Mouse (Mus musculus) heart, adult 2 months (tissue): Measurements from ENCODE around the gene Soga1. TPM values are rescaled to one million over a fixed set of nuclear protein-coding genes. Genes with fewer than 3 reads are reported as not detected.
A peak's percentile ranks its signal among the peaks of the same experiment; 100 is the strongest.

Source experiments
- DNase-seq, 2 experiments: peaks; one replicate each; pipeline ENCODE4 v3.0.0; 2021
- H3K27ac ChIP-seq: fragments of 200-600 bp; 2 replicates; pipeline ENCODE4 v1.8.1; 2022
- H3K27me3 ChIP-seq: fragments of 200-500 bp; 2 replicates; pipeline ENCODE4 v1.6.1; 2012; ENCODE audit warnings: mild to moderate bottlenecking, low read length, inconsistent platforms, mixed read lengths; ENCODE audit not compliant: control insufficient read depth, insufficient read depth
- H3K36me3 ChIP-seq: fragments of 200-500 bp; 2 replicates; pipeline ENCODE4 v1.6.1; 2012; ENCODE audit warnings: low read length, inconsistent platforms; ENCODE audit not compliant: control insufficient read depth, insufficient read depth
- H3K4me1 ChIP-seq: fragments of 200-500 bp; 2 replicates; pipeline ENCODE4 v1.6.1; 2011; ENCODE audit warnings: low read length; ENCODE audit not compliant: control insufficient read depth, insufficient read depth
- H3K4me3 ChIP-seq: fragments of 200-600 bp; 2 replicates; pipeline ENCODE4 v1.8.1; 2022
- H3K79me2 ChIP-seq: fragments of 200-500 bp; replicated peaks from 2 replicates; pipeline ENCODE4 v1.6.1; 2012; ENCODE audit warnings: mild to moderate bottlenecking, inconsistent platforms, low read length, moderate library complexity, mixed read lengths; ENCODE audit not compliant: control insufficient read depth, insufficient read depth
- H3K9ac ChIP-seq: fragments of 200-500 bp; 2 replicates; pipeline ENCODE4 v1.6.1; 2012; ENCODE audit warnings: low read depth, mild to moderate bottlenecking, control low read depth, inconsistent platforms, low read length, mixed read lengths
- CTCF ChIP-seq: fragments of 200-600 bp; IDR thresholded peaks from 2 replicates; pipeline ENCODE4 v1.8.1; 2022; ENCODE audit warnings: antibody characterized with exemption, mild to moderate bottlenecking, moderate library complexity
- EP300 ChIP-seq: fragments of 200-500 bp; IDR thresholded peaks from 2 replicates; pipeline ENCODE4 v1.6.1; 2011; ENCODE audit warnings: low read depth, low read length, control low read depth; ENCODE audit not compliant: insufficient read depth
- POLR2A ChIP-seq: fragments of 200-500 bp; IDR thresholded peaks from 2 replicates; pipeline ENCODE4 v1.6.1; 2011; ENCODE audit warnings: mild to moderate bottlenecking, low read depth, low read length, control low read depth; ENCODE audit not compliant: insufficient read depth
- WGBS: fragments of 180-500 bp; shearing (Covaris S2); methylation state at CpG from one replicate; pipeline ENCODE4 v1.1.7; 2018; 5-methylcytosine and 5-hydroxymethylcytosine counted together
- intact Hi-C: fragments of 180-260 bp; cut with DNase I; formaldehyde crosslinking; loops from one replicate; pipeline ENCODE4 v1.15.1; 2025
- polyA plus RNA-seq: library from polyadenylated mRNA; depleted of rRNA; stranded (reverse); fragments of >200 nt; gene quantifications from 2 replicates; pipeline ENCODE4 v1.2.3, GENCODE M21; 2012
- total RNA-seq, 2 experiments: library from RNA; stranded (reverse); gene quantifications; 2 replicates each; pipeline ENCODE4 v1.2.3; 2021

The Soga1 gene
- total and polyA plus RNA-seq, 3 experiments: 4.8 to 11.7 (median 10.0) TPM

GRCm38 (mm10) chr2:157012341-157012740 is 66.7 kb downstream of the Soga1 start:
- Histone ChIP-seq H3K27ac (no peak overlapping the region), H3K79me2 (no peaks in the 10 kb centered on the region), H3K4me3 (no peak overlapping the region), H3K36me3 (no peaks in the 10 kb centered on the region), H3K9ac (no peak overlapping the region), H3K4me1 (peaks cover 1% of the 10 kb centered on the region), H3K27me3 (no peaks in the 10 kb centered on the region)
- no peak for TF ChIP-seq EP300
- TF ChIP-seq POLR2A: no peak
- TF ChIP-seq CTCF: no peak
- no peak for DNase-seq
- WGBS: 68% methylated on average over 6 of the region's 6 CpGs
- intact Hi-C loops: no loop called here

- Histone ChIP-seq H3K4me3 (no peak overlapping the region), H3K79me2 (no peaks in the 10 kb centered on the region), H3K9ac (no peak overlapping the region), H3K4me1 (peaks cover 3% of the 10 kb centered on the region), H3K27ac (no peak overlapping the region), H3K27me3 (no peaks in the 10 kb centered on the region), H3K36me3 (no peaks in the 10 kb centered on the region)
- no peak for DNase-seq
- 22% methylated on average over 11 of the region's 11 CpGs for WGBS
- TF ChIP-seq EP300 (no peak), POLR2A (no peak), CTCF (no peak)
- intact Hi-C loops: no loop called here
Measured at GRCm38 (mm10) chr2:157010634-157011310, 68.3 kb downstream of the Soga1 start.

GRCm38 (mm10) chr2:157010121-157010520 is 68.9 kb downstream of the Soga1 start:
- no peak overlapping the region for H3K9ac ChIP-seq
- TF ChIP-seq POLR2A: no peak
- TF ChIP-seq EP300: no peak
- TF ChIP-seq CTCF: no peak
- intact Hi-C loops: no loop called here

GRCm38 (mm10) chr2:157008509-157008908 is 70.5 kb downstream of the Soga1 start:
- Histone ChIP-seq H3K36me3 (no peaks in the 10 kb centered on the region), H3K9ac (no peak overlapping the region), H3K79me2 (no peaks in the 10 kb centered on the region), H3K4me1 (peaks cover 3% of the 10 kb centered on the region), H3K4me3 (no peak overlapping the region), H3K27ac (no peak overlapping the region), H3K27me3 (no peaks in the 10 kb centered on the region)
- no peak for DNase-seq
- intact Hi-C loops: no loop called here
- no peak for TF ChIP-seq EP300
- TF ChIP-seq POLR2A: no peak
- no peak for TF ChIP-seq CTCF

More at GRCm38 (mm10) chr2:157010121-157010520, 68.9 kb downstream of the Soga1 start:
- Histone ChIP-seq H3K27me3 (no peaks in the 10 kb centered on the region), H3K79me2 (no peaks in the 10 kb centered on the region), H3K4me1 (peaks cover 3% of the 10 kb centered on the region), H3K4me3 (no peak overlapping the region), H3K36me3 (no peaks in the 10 kb centered on the region), H3K27ac (no peak overlapping the region)
- no peak for DNase-seq

GRCm38 (mm10) chr2:157007234-157007596 is 71.8 kb downstream of the Soga1 start:
- intact Hi-C loops: no loop called here
- 21% methylated on average over 5 of the region's 5 CpGs for WGBS
- Histone ChIP-seq H3K79me2 (no peaks in the 10 kb centered on the region), H3K4me3 (peak overlapping the region; percentile 76), H3K4me1 (peaks cover 3% of the 10 kb centered on the region), H3K9ac (peak overlapping the region; percentile 68), H3K27me3 (no peaks in the 10 kb centered on the region), H3K36me3 (no peaks in the 10 kb centered on the region), H3K27ac (peak overlapping the region; percentile 77)
- DNase-seq: no peak
- TF ChIP-seq POLR2A (no peak), EP300 (no peak), CTCF (no peak)

- H3K27me3 ChIP-seq: no peaks in the 10 kb centered on the region
- no peaks in the 10 kb centered on the region for H3K36me3 ChIP-seq
- peak; percentile 91 to 93 for DNase-seq
- H3K79me2 ChIP-seq: no peaks in the 10 kb centered on the region
- intact Hi-C loops: no loop called here
- H3K27ac ChIP-seq: peak within 1 kb of the TSS; percentile 77
- under 1% methylated on average over 56 of the region's 56 CpGs for WGBS
- TF ChIP-seq CTCF (no peak), POLR2A (peak; percentile 67)
- peaks cover 3% of the 10 kb centered on the region for H3K4me1 ChIP-seq
- peak within 1 kb of the TSS; percentile 68 for H3K9ac ChIP-seq
- H3K4me3 ChIP-seq: peak within 1 kb of the TSS; percentile 76
Measured at GRCm38 (mm10) chr2:157006511-157007233, 72.4 kb downstream of the Soga1 start, which contains the start of gene Dsn1. Gene Dsn1, minus strand, starts transcription at chr2:157007154.
